Mouse (Mus musculus) bone marrow, adult 2 months (tissue): Measurements from ENCODE around the gene Nav3.

Experiments
- CTCF ChIP-seq: fragments of 200-500 bp; IDR thresholded peaks from 2 replicates; pipeline ENCODE4 v1.5.1; 2011; ENCODE audit warnings: low read length, control low read depth; ENCODE audit not compliant: control insufficient read depth, insufficient read depth
- POLR2A ChIP-seq: fragments of 200-500 bp; IDR thresholded peaks from 2 replicates; pipeline ENCODE4 v1.6.1; 2011; ENCODE audit warnings: low read depth, mild to moderate bottlenecking, control low read depth, low read length, borderline replicate concordance; ENCODE audit not compliant: control insufficient read depth

- TF ChIP-seq CTCF (no peak), POLR2A (no peak)
Measured at GRCm38 (mm10) chr10:109866063-109866462, 589.9 kb downstream of the Nav3 start.
